Mouse (Mus musculus) retina, embryonic 14.5 days (tissue): ENCODE measurements at regions not wholly inside any gene's neighbourhood (a gene's known extent, or its start where the extent isn't known, plus 50 kb on each side); places are given as distances from the start of the nearest gene placed in this dataset.

Experiments
- DNase-seq: peaks from one replicate; pipeline ENCODE4 v3.0.0-alpha.2; 2015; ENCODE audit warnings: low spot score

DNA sequence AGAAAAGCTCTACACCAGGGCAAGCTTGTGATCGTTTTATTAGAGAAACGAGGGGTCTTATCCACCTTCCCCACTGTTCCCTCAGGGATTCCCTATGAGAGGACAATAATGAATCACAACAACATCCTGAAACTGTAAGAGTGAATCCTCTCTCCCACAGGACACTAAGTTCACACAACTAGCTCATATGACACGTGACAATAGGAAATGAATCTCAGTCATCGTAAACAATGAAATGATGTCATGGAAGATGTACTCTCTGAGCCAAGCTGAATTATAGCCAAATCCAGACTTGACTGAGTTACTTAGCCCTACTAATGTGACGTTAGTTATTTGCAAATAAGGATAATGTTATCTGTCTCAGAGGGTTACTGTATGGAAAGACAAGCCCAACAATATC is 54.6 kb upstream of the Ccn6 start:
- no peak for DNase-seq

DNA sequence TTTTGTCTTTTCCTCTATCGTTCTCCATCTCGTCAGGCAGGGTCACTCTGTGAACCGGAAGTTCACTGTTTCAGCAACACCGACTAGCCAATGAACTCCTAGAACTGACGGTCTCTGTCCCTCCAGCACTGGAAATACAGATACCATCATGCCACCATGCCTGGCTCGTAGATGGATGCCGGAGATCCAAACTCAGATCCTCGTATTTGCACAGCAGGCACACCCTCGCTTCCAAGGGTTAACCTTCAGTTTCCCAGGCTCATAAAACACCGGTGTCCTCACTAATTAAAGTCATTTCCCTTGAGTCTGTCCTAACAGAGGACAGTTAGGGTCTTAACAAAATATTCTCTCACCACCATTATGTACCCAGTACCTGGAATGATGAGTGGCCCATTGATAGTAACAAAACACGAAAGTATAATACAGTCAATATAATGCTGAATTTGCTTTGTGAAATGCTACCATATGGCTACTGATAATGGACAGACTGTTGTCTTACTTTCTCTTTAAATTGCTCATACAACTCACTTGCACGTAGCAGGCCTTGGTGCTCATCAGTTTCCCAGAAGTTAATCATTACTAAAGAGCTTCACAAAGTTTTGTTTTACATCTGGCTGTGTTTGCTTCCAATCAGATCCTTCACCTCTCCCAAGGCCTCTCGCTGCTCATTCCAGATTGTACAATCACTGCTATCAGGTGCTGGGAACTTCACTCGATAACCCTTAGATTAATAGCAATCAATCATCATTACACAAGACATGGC is 52.7 kb upstream of the Ccn6 start:
- DNase-seq, result no peak

DNA sequence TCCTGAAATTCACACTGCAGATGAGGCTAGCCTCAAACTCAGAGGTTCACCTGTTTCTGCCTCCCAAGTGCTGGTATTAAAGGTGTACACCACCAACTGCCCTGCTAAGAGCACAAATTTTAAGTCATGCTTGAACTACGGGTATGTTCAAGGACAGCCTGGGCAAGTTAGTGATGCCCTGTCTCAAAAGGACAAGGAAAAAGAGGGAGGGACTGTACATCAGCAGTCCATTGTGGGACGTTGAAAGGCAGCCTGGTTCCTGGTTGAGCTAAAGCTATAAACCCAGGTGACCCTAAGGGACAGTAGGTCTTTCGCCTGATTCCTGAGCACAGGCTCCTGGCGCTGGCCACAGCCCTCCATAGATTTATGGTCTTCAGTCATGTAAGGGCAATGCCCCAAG is 51.0 kb upstream of the Ccn6 start:
- DNase-seq, result no peak
